Mouse (Mus musculus) cerebellum, postnatal 10 days (tissue): ENCODE measurements around the gene Gm10318.

ENCODE experiments used
- DNase-seq, 2 experiments: peaks; one replicate each; pipeline ENCODE4 v3.0.0; 2021; ENCODE audit warnings: mixed read lengths in 2 of 2

Gm10318 gene

DNA sequence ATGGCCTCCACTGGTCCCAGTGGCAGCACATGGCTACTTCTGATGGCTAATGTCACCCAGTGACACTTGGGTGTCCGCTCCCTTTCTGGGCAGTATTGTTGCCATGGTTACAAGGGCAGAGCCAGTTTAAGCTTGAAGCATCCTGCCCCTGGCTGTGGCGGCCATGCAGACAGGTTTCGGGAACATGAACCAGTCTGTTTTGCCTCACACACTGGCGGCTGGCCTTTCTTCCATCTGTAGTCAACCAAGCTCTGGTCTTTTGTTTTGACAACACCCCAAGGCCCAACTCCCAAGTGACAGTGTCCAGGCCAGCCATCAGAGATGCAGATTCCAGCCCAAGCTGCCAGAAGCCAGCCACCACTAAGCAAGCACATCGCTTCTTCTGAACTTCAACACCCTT lies 42.9 kb downstream of the Gm10318 start:
- DNase-seq, result no peak

GRCm38 (mm10) chr10:77900126-77900525 lies 47.5 kb downstream of the Gm10318 start:
- DNase-seq, result no peak

- DNase-seq, result peak; percentile 33 to 37
Measured at GRCm38 (mm10) chr10:77900903-77901818, 48.5 kb downstream of the Gm10318 start.

DNA sequence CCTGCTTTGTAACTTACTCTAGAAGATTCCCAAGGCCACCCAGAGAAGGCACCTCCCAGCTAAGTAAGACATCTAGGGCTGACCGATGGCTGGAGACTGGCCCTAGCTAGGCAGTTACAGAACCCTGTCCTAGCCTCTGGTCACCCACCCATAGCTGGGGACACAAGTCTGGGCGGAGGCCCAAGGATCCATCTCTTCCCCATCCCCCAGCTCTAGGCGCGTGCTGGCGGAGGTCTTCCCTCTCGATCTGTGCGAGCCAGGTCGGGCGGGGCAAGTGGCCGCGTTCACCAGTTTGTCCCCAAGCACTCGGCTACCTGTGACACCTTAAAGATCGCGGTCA lies 49.2 kb downstream of the Gm10318 start:
- DNase-seq, result peak; percentile 82

DNA sequence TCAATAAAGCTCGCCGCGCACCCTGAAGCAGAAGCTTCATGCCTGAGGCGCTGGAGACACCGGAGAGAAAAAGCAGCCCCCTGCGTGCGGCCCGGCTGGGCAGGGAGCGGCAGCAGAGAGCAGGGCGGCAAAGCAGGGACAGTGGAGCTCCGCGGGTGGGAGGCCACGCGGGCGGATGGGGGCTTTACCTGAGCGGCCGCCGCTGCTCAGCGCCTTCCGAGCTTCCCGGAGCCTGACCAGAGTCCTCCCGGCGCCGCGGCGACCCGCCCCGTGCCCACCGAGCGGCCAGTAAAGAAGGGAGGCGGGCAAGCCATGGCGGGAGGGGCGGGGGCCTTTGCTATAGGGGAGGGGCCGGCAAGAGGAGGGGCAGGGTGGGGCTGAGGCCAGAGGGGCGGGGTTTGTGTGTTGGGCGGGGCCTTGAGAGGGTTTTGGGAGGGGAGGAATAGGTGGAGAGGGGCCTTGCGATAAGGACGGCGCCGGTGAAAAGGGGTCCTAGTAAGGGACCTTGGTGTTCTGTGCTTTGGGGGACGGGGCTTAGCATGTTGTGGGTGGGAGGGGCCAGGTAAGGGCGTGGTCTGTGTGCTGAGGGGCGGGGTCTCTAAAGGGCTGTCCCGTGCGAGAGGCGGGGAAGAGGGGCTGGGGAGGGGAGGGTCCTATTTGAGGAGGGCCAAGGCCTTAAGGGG lies 49.7 kb downstream of the Gm10318 start, which contains the start of gene Lrrc3:
TSS of gene Lrrc3 (minus strand) at position 326 of the 683 bp plus-strand sequence.
- peak; percentile 91 to 93 for DNase-seq

GRCm38 (mm10) chr10:77902894-77903715 lies 50.4 kb downstream of the Gm10318 start:
- DNase-seq, result peak; percentile 88 to 90
